Mouse (Mus musculus): Measurements from ENCODE around the gene Hps5. TPM values are rescaled to one million over a fixed set of nuclear protein-coding genes. Genes with fewer than 3 reads are reported as not detected.

Hps5 gene
- total RNA-seq, 4 experiments from 2014 or later, result 15.9 to 22.1 (median 17.5) TPM

DNA sequence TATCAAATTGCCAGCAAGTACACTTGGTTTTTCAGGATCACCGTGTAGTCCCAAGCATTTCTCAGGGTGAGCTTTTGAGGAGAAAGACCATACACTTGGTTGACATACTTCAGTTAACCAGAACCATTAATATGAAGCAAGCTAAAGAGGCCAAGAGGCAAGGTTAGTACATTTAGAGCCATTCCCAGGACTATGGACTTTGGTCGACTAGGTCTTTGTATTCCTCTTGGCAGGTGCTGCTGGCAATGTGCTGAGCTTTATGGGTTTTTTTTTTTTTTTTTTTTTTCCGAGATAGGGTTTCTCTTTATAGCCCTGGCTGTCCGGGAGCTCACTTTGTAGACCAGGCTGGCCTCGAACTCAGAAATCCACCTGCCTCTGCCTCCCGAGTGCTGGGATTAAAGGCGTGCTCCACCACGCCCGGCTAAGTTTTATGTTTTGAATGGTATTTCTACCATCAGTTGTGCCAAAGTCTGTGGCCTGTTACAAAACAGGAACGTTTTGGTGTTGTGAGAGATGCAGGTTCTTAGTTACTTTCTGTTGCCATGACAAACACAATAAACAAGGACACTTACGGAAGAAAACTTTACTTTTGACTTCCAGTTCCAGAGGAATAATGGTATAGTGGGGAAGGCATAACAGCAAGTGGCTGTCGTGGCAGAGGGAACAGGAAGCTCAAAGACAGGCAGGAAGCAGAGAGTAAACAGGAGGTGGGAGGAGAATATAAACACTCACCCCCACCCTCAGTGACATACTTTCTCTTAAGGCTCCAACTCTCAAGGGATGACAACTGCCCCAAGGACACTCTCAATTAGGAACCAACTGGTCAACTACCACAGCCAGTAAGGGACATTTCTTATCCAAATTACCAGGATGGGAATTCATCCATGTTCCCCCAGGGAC is 57.1 kb downstream of the Hps5 start:
- DNase-seq (ENCODE audit: low spot score in 2 of 2), result no peak

DNA sequence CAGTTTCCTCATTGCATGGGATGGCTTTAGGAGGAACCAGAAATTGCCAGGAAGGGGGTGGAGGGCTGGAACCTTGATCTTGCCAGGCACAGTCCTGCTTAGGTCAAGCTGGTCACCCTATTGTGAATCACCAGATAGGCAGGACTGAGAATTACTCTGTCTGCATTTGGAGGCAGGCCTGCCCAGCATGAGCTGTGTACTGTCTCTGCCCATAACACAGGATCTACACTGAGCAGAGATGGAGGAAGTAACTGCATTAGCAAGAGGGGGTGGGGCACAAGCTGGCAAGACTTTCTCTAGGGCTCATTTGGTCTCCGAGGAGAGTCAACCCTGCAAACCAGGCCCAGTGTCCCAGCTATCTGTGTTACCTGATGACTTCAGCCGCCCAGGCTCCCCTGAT is 60.9 kb downstream of the Hps5 start:
- DNase-seq (ENCODE audit: low spot score in 2 of 2), result no peak

DNA sequence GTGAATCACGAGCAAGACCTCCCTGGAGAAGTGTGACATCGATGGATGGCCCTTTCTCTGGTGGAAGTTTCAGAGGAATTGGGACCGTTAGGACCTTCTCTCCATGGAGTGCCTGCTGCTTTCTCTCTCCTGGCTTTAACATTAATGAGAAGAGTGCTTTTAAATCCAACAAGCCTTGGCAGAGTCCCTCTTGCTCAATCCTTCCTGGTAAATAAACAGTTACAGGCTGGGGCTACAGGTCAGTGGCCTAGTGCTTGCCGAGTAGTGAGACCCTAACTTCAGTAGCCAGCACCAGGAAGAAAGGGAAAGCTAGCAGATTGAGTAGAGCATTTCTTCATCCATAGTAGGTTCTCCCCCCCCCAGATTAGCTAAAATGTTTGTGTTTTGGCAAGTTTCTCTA is 63.4 kb downstream of the Hps5 start, which contains the start of gene Saa4:
Gene Saa4, minus strand, starts transcription at position 146 of the 400 bp plus-strand sequence.
- no peak for DNase-seq (ENCODE audit: low spot score in 2 of 2)

DNA sequence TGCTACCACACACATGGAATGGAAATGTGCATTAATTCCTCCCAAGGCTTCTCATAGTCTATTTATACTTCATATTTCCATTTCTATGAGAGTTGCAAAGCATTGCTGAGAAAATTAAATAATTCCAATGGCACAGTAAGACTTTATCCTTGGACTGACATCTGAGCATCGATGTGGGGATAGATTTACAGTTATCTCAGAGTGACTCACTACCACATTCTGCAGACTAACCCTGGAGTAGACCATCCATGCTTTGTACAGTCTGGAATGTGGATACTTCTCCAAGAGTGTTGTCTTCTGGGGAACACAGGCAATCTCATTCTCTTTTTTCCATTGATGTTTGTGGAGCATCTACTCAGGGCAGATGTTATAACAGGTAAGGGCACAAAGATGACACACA is 68.3 kb downstream of the Hps5 start:
- no peak for DNase-seq (ENCODE audit: low spot score in 2 of 2)

DNA sequence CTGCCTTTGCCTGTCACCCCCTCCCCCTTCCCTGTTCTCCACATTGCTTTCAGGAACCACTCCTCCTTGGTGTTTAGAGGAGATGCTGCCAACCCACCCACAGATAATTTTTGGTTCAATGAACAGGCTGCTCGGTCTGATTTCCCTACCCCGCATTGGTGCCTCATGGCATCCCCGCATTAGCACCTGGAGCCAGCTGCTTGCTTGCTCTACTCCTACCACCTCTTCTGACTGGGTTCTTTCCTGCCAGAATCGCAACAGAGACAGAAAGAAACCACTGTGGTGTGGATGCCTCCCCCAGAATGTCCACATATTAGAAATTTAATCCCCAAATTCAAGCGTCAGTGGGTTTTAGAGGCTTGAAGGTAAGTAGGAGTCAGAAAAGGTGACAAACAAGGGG is 71.5 kb downstream of the Hps5 start:
- peak; percentile 19 to 24 for DNase-seq (ENCODE audit: low spot score in 2 of 2)

DNA sequence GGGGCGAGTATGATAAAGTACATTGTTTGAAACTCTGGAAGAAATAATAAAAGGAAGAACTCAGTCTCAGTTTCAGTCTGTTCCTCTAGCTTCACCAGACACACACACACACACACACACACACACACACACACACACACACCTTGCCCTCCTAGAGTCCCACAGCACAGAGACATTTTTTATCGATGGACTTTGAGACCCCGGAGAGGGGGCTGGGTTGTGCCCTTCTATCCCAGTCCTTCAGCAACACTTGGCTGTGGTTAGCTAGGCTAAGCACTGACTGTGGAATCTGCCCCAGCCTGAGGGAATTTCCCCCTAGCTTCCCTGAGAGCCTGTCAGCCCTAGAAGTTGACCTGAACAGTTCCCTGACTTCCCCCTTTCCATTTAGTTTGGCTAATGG is 72.0 kb downstream of the Hps5 start:
- no peak for DNase-seq (ENCODE audit: low spot score in 2 of 2)

DNA sequence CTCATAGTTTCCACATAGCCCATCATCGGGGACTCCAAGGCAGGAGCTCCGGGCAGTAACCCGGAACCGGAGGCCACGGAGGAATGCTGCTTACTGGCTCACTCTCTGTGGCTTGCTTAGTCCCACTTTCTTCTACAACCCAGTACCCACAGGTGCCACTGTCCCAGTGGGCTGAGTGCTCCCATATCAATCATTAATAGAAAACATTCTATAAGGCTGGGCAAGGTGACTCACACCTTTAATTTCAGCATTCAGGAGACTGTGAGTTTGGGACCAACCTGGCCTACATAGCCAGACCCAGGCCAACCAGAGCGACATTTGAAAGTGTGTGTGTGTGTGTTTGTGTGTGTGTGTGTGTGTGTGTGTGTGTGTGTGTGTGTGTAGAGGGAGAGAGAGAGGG is 72.5 kb downstream of the Hps5 start:
- DNase-seq (ENCODE audit: low spot score in 2 of 2), result no peak

DNA sequence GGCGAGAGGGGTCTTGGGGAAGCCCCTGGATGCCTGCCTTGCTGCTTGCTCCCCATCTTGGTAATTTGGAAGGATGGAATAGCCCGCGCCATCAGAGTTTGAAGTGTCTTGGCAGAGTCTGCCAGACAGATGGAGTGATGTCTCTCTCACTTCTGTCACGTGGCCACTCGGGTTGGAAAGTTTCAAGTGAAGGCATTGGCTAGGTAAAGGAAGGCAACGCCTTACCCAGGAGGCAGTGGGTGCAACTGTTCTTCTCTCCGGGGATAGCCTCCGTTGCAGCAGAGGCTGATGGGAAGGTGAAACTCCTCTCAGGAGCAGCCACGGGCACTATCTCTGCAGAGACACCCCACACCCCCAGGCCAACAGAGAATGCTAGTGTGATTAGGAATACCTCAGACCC is 75.4 kb downstream of the Hps5 start:
- DNase-seq (ENCODE audit: low spot score in 2 of 2), result no peak

DNA sequence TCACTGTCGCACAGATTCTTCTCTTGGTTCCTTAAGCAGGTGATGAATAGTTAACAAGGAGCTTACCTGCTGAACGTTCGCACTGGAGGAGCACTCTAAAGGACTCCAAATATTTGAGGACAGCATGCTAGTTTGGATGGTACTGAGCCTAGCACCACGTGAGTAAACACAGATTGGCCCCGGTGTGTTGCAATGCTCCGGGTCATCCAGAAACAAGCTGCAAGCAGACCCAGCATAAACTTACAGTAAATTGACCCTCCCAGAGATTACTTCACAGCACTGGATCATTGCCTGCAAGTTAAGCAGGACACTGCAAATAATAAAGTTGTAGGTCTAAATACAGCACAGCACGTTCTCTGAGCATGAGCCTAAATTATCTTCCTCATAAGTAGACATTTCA is 76.3 kb downstream of the Hps5 start:
- DNase-seq (ENCODE audit: low spot score in 2 of 2), result no peak

DNA sequence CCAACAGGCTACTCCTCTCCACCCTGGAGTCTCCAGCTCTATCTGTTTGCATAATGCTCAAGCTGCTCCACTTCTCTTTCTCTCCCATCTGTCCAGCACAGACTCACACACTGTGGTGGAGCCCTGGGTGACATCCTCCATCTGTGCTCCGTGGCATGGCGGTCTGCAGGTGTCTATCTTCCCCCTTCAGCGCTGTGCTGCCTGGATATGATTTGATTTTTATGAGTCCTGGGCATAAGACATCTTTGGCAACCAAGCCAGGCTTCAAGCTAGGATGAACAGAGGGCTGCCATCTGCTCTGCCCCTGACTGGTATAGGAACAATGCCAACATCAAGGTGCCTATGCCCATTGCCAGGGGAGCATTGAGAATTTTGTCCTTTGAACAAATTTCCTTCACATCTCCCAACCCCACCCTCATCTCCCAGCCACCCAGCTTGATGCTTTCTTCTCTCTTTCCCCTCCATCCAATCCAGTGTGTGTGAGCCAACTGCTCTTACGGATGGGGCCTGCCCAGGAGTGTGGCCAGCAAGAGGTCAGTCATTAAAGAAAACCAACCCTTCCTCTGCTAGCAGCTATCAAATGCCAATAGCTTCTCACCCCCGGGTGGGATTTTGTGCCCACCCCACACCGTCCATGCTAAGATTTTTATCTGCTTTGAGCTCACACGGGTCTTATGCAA is 77.1 kb downstream of the Hps5 start:
- DNase-seq (ENCODE audit: low spot score in 2 of 2), result no peak

DNA sequence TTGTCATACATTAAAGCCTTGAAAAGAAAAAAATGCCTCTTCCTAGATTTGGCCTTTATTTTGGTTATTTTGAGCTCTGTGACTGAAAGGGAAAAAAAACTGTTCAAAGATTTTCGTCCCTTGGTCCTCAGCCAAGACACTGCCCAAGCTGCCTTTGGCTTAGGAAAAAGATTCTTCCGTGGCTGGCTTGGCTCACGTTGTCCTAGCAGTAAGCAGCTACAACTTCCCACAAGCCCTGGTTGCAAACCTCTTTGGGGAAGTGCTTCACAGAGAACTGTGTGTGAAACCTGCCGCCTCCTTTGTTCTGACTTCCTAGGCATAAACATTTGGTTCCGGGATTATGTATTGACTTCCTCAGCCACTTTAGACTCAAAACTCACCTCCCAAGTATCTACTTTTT is 79.0 kb downstream of the Hps5 start:
- no peak for DNase-seq (ENCODE audit: low spot score in 2 of 2)

DNA sequence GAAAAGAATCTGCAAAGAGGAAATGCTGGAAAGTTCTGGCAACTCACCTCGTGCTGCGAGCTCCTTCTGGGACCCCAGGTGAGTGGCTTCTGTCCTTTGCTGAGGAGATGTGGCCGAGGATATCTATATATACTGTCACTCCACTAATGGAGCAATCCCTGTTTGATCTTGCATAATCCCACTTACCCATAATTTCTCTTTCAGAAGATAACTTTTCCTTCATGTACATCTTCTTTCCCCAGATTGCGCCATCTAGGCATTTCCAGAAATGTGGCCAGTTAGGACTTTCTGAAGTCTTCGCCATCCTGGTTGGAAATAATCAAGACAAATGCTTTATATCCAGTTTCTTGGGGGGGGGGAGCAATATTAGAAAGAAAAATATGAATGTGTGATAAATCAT is 80.3 kb downstream of the Hps5 start, which contains the start of gene Saa3:
Gene Saa3, minus strand, starts transcription at position 101 of the 400 bp plus-strand sequence.
- no peak for DNase-seq (ENCODE audit: low spot score in 2 of 2)

DNA sequence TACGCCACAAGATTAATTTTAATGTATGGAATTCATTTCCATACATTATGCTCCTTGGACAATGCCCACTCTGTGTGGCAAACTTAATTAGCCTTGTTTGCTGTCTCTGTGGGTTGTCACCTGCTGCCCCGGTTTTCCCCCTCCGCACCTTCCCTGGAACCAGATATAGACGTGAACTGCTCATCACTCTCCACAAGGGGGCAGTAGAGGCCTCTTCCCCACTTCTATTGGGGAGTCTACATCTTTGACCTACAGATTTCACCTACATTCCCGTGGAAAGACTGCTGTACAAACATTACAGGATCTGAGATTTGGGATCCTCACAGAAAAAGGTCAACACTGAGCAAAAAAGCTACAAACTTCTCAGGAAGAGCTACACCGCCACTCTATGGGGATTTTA is 81.3 kb downstream of the Hps5 start:
- peak in 1 of 2 experiments; percentile 54 for DNase-seq (ENCODE audit: low spot score in 2 of 2)

DNA sequence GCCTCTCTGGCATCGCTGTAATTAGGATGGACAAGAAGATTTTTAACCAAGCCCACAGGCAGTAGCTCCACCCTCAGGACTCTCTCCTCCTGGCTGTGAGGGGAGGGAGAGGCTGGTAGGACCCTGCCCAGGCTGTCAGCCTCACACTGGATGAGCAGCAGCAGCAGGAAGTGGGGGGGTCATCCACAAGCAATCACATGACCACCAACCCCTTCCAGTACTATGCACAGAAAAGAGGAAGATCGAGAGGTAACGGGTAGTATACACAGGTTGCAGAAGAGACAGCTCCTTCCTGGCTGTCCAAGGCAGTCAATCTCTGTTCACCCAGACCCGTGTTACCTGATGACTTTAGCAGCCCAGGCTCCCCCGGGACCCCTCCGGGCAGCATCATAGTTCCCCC is 83.6 kb downstream of the Hps5 start:
- no peak for DNase-seq (ENCODE audit: low spot score in 2 of 2)

Other genes starting within 250 kb of the Hps5 start
- gene Sergef, start 156.3 kb downstream of the Hps5 start, total RNA-seq (2022), result 10 to 100 TPM; 47.2 to 59.9 (median 51.2) TPM
- 1 to 10 TPM in 1 of 4 experiments, under 1 TPM in 1, not detected in 2; 0.25 to 2.3 TPM for gene Tph1, start 123.5 kb downstream of the Hps5 start, total RNA-seq (2022)
- 10 to 100 TPM; 10.8 to 12.7 (median 11.2) TPM for gene Saal1, start 85.4 kb downstream of the Hps5 start, total RNA-seq (2022)
- gene Saa3, start 80.4 kb downstream of the Hps5 start, total RNA-seq (2022), result not detected
- gene Saa4, start 63.5 kb downstream of the Hps5 start, total RNA-seq (2022), result not detected
- not detected for gene Saa1, start 53.1 kb downstream of the Hps5 start, total RNA-seq (2022)
- not detected for gene Saa2, start 44.3 kb downstream of the Hps5 start, total RNA-seq (2022)
- gene Gtf2h1, start within 50 bp of the Hps5 start, total RNA-seq (2022), result 10 to 100 TPM; 34.4 to 40.6 (median 36.0) TPM
- 100 to 1,000 TPM; 286 to 315 (median 301) TPM for gene Ldha, start 45.4 kb upstream of the Hps5 start, total RNA-seq (2022)
- not detected for gene Ldhc, start 65.1 kb upstream of the Hps5 start, total RNA-seq (2022)
- 10 to 100 TPM; 60.2 to 74.6 (median 67.6) TPM for gene Tsg101, start 123.9 kb upstream of the Hps5 start, total RNA-seq (2022)
- gene Uevld, start 162.5 kb upstream of the Hps5 start, total RNA-seq (2022), result 10 to 100 TPM; 12.3 to 24.1 (median 17.4) TPM
- gene Gm9999, start 187.5 kb upstream of the Hps5 start, total RNA-seq (2022), result not detected
- gene Spty2d1, start 212.3 kb upstream of the Hps5 start, total RNA-seq (2022), result 10 to 100 TPM; 15.1 to 17.6 (median 16.2) TPM

All from layer of hippocampus, adult 8-10 months (tissue).